Mouse (Mus musculus): ENCODE results near the gene Kat2a. TPM values are rescaled to one million over a fixed set of nuclear protein-coding genes. Genes with fewer than 3 reads are reported as not detected.

The Kat2a gene
- total and polyA plus RNA-seq, 3 experiments = 59.6 to 143 (median 63.7) TPM

GRCm38 (mm10) chr11:100721254-100721653 lies 9.0 kb upstream of the Kat2a start:
- peaks cover 19 to 55% of the 10 kb centered on the region in 2 experiments for H3K36me3 ChIP-seq (ENCODE audit: control insufficient read depth in 1 of 2, insufficient read depth in 2 of 2, low read length in 2 of 2)
- H3K4me1 ChIP-seq (ENCODE audit: control insufficient read depth in 1 of 2, insufficient read depth in 2 of 2, low read length in 2 of 2) = peaks cover 36 to 51% of the 10 kb centered on the region in 2 experiments
- H3K4me3 ChIP-seq (ENCODE audit: control insufficient read depth in 1 of 2, insufficient read depth in 1 of 2, low read depth in 2 of 2, low read length in 2 of 2) = peak overlapping the region in 1 of 2 experiments; percentile 6; a peak in 1 of 4 replicates
- peak overlapping the region; percentile 16 for H3K9ac ChIP-seq (ENCODE audit: control insufficient read depth, low read depth, low read length, poor library complexity, severe bottlenecking)
- peaks cover 52% of the 10 kb centered on the region for H3K79me2 ChIP-seq (ENCODE audit: control insufficient read depth, insufficient read depth, low read length, poor library complexity)
- peak overlapping the region; percentile 87 for H3K27ac ChIP-seq (ENCODE audit: control insufficient read depth, low read depth, low read length)
- no peaks in the 10 kb centered on the region for H3K27me3 ChIP-seq (ENCODE audit: control insufficient read depth in 1 of 2, insufficient read depth in 2 of 2, low read length in 2 of 2)
- DNase-seq (ENCODE audit: low read depth, low spot score) = no peak
- no peaks in the 10 kb centered on the region for H3K9me3 ChIP-seq (replicated peaks; ENCODE audit: insufficient read depth, low read length)
- TF ChIP-seq RAD21 (IDR thresholded peaks at IDR 0.05; ENCODE audit: low read depth, low read length) = no peak
- TF ChIP-seq MAZ (IDR thresholded peaks at IDR 0.05; ENCODE audit: low read depth, low read length) = no peak
- TF ChIP-seq MEF2A (IDR thresholded peaks at IDR 0.05; ENCODE audit: extremely low read depth, insufficient replicate concordance, low read depth, low read length, poor library complexity, severe bottlenecking) = no peak
- TF ChIP-seq MXI1 (IDR thresholded peaks at IDR 0.05; ENCODE audit: low read depth, low read length) = no peak
- TF ChIP-seq TAL1 (IDR thresholded peaks at IDR 0.05; ENCODE audit: low read length) = no peak
- TF ChIP-seq EP300 (IDR thresholded peaks at IDR 0.05; ENCODE audit: low read depth in 1 of 2, low read length in 2 of 2) = peak; percentile 54 to 74
- TF ChIP-seq POLR2AphosphoS5 (IDR thresholded peaks at IDR 0.05; ENCODE audit: borderline replicate concordance, low read depth, low read length) = no peak
- peak; percentile 30; the same call in 1 of the 2 replicates for TF ChIP-seq GATA1 (IDR thresholded peaks at IDR 0.05; ENCODE audit: low read depth, low read length)
- TF ChIP-seq MYC (IDR thresholded peaks at IDR 0.05; ENCODE audit: low read depth, low read length) = 0 out of 2 replicates have a peak, but pooled peaks have one; percentile 36
- no peak for TF ChIP-seq MAX (IDR thresholded peaks at IDR 0.05; ENCODE audit: low read length)
- no peak for TF ChIP-seq ZKSCAN1 (IDR thresholded peaks at IDR 0.05; ENCODE audit: low read depth, low read length)
- no peak for TF ChIP-seq RCOR1 (IDR thresholded peaks at IDR 0.05; ENCODE audit: low read depth, low read length)
- TF ChIP-seq ELF1 (IDR thresholded peaks at IDR 0.05; ENCODE audit: low read depth, low read length) = no peak
- no peak for TF ChIP-seq SIN3A (IDR thresholded peaks at IDR 0.05; ENCODE audit: low read length)
- no peak for TF ChIP-seq E2F4 (IDR thresholded peaks at IDR 0.05; ENCODE audit: borderline replicate concordance, low read depth, low read length)
- no peak for TF ChIP-seq USF1 (IDR thresholded peaks at IDR 0.05; ENCODE audit: low read depth, low read length)
- no peak for TF ChIP-seq USF2 (IDR thresholded peaks at IDR 0.05; ENCODE audit: borderline replicate concordance in 1 of 2, insufficient read depth in 1 of 2, low read depth in 1 of 2, low read length in 2 of 2)
- TF ChIP-seq ZMIZ1 (IDR thresholded peaks at IDR 0.05; ENCODE audit: low read depth, low read length) = no peak
- TF ChIP-seq ZNF384 (IDR thresholded peaks at IDR 0.05; ENCODE audit: low read depth, low read length) = no peak
- TF ChIP-seq MYB (IDR thresholded peaks at IDR 0.05; ENCODE audit: low read depth, low read length) = peak; percentile 34; the same call in 1 of the 2 replicates
- no peak for TF ChIP-seq NRF1 (IDR thresholded peaks at IDR 0.05; ENCODE audit: insufficient read depth, low read depth, low read length, poor library complexity, severe bottlenecking)
- no peak for TF ChIP-seq HCFC1 (IDR thresholded peaks at IDR 0.05; ENCODE audit: low read depth, low read length)
- 0 out of 2 replicates have a peak, but pooled peaks have one; percentile 16 for TF ChIP-seq TBP (IDR thresholded peaks at IDR 0.05; ENCODE audit: low read depth, low read length)
- no peak for TF ChIP-seq TCF12 (IDR thresholded peaks at IDR 0.05; ENCODE audit: low read depth, low read length)
- no peak for TF ChIP-seq SMC3 (IDR thresholded peaks at IDR 0.05; ENCODE audit: low read depth, low read length)
- TF ChIP-seq POLR2AphosphoS2 (IDR thresholded peaks at IDR 0.05; ENCODE audit: low read length) = no peak
- TF ChIP-seq GABPA (IDR thresholded peaks at IDR 0.05; ENCODE audit: low read depth, low read length) = no peak

All from MEL (cell line).